Mouse (Mus musculus): Measurements from ENCODE around the gene Slc25a21. TPM values are rescaled to one million over a fixed set of nuclear protein-coding genes. Genes with fewer than 3 reads are reported as not detected.

The Slc25a21 gene
- polyA plus RNA-seq, 1 experiment, result not detected

DNA sequence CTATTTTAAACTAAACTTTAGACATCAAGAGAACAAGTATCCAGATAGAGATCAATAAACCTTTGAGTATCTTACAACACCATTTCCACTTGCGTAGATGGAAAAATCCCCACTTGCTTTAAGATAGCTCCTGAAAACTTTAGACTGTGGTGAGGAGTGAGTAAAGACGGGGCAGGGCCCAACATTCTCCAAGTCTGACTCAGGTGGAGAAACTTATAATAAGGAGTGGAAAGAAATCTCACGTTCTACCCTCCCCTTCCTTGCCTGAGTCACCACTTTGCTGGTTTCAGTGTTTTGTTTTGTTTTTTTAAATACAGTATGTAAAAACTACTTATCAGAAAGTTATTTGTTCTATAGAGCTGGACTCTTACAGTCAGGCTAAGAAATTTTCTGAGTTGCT, 417.7 kb downstream of the Slc25a21 start:
- no peaks in the 10 kb centered on the region for H3K36me3 ChIP-seq (ENCODE audit: control insufficient read depth, insufficient read depth)
- TF ChIP-seq MYOG (IDR thresholded peaks at IDR 0.05; ENCODE audit: control insufficient read depth, extremely low read depth, insufficient read length) (no peak), MYOD1 (IDR thresholded peaks at IDR 0.05; ENCODE audit: control insufficient read depth, insufficient read length, low read depth) (no peak), FOSL1 (IDR thresholded peaks at IDR 0.05; ENCODE audit: insufficient read depth, low read length, poor library complexity, severe bottlenecking) (no peak)
- no peak overlapping the region for H3ac ChIP-seq (ENCODE audit: control insufficient read depth, insufficient read length, low read depth)
- H3K79me3 ChIP-seq (ENCODE audit: low read depth), result no peaks in the 10 kb centered on the region
- H3K79me2 ChIP-seq (ENCODE audit: control insufficient read depth, insufficient read depth), result no peaks in the 10 kb centered on the region
- H3K4me3 ChIP-seq (ENCODE audit: insufficient read depth, poor library complexity, severe bottlenecking), result no peak overlapping the region
- H3K27me3 ChIP-seq (ENCODE audit: control insufficient read depth, insufficient read depth, insufficient read length), result no peaks in the 10 kb centered on the region

GRCm38 (mm10) chr12:56773941-56774340, 423.3 kb downstream of the Slc25a21 start:
- Histone ChIP-seq H3K36me3 (ENCODE audit: control insufficient read depth, insufficient read depth) (no peaks in the 10 kb centered on the region), H3ac (ENCODE audit: control insufficient read depth, insufficient read length, low read depth) (no peak overlapping the region), H3K79me3 (ENCODE audit: low read depth) (no peaks in the 10 kb centered on the region), H3K4me3 (ENCODE audit: insufficient read depth, poor library complexity, severe bottlenecking) (no peak overlapping the region), H3K27me3 (ENCODE audit: control insufficient read depth, insufficient read depth, insufficient read length) (no peaks in the 10 kb centered on the region), H3K79me2 (ENCODE audit: control insufficient read depth, insufficient read depth) (no peaks in the 10 kb centered on the region)
- TF ChIP-seq MAX (IDR thresholded peaks at IDR 0.05) (no peak), MYOD1 (IDR thresholded peaks at IDR 0.05; ENCODE audit: control insufficient read depth, insufficient read length, low read depth) (no peak), FOSL1 (IDR thresholded peaks at IDR 0.05; ENCODE audit: insufficient read depth, low read length, poor library complexity, severe bottlenecking) (no peak), MYOG (IDR thresholded peaks at IDR 0.05; ENCODE audit: control insufficient read depth, extremely low read depth, insufficient read length) (no peak), CTCF (IDR thresholded peaks at IDR 0.05; ENCODE audit: control insufficient read depth, insufficient read depth, insufficient read length) (no peak), USF1 (IDR thresholded peaks at IDR 0.05; ENCODE audit: low read depth) (no peak), CEBPB (IDR thresholded peaks at IDR 0.05; ENCODE audit: low read depth) (no peak)

GRCm38 (mm10) chr12:56769421-56769820, 427.9 kb downstream of the Slc25a21 start:
- no peak for TF ChIP-seq FOSL1 (IDR thresholded peaks at IDR 0.05; ENCODE audit: insufficient read depth, low read length, poor library complexity, severe bottlenecking)
- H3K79me2 ChIP-seq (ENCODE audit: control insufficient read depth, insufficient read depth), result no peaks in the 10 kb centered on the region
- H3K27me3 ChIP-seq (ENCODE audit: control insufficient read depth, insufficient read depth, insufficient read length), result no peaks in the 10 kb centered on the region

DNA sequence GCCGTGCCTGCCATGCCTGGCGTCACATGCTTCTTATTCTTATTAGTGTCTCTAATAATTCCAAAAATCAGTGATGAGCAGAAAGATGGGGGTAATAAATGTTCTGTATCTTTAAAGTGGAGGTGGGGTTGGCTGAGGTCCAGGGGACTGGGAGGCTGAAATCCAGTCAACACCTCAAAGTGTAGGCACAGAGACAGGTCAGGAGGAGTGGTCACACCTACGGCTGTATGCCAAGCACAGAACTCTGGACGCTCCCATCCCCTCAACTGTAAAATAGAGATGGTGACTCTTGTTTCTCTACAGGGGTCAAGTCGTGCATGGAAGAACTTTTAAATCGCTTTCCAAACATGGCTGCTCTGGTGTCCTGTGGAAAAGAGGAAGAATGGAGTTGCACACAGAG, 429.8 kb downstream of the Slc25a21 start:
- TF ChIP-seq CTCF (IDR thresholded peaks at IDR 0.05; ENCODE audit: control insufficient read depth, insufficient read depth, insufficient read length) (no peak), MYOG (IDR thresholded peaks at IDR 0.05; ENCODE audit: control insufficient read depth, extremely low read depth, insufficient read length) (no peak), USF1 (IDR thresholded peaks at IDR 0.05; ENCODE audit: low read depth) (no peak), MAX (IDR thresholded peaks at IDR 0.05) (no peak), CEBPB (IDR thresholded peaks at IDR 0.05; ENCODE audit: low read depth) (no peak), MYOD1 (IDR thresholded peaks at IDR 0.05; ENCODE audit: control insufficient read depth, insufficient read length, low read depth) (no peak), FOSL1 (IDR thresholded peaks at IDR 0.05; ENCODE audit: insufficient read depth, low read length, poor library complexity, severe bottlenecking) (no peak)

More at GRCm38 (mm10) chr12:56769421-56769820, 427.9 kb downstream of the Slc25a21 start:
- H3K79me3 ChIP-seq (ENCODE audit: low read depth), result no peaks in the 10 kb centered on the region
- no peak overlapping the region for H3K4me3 ChIP-seq (ENCODE audit: insufficient read depth, poor library complexity, severe bottlenecking)
- H3ac ChIP-seq (ENCODE audit: control insufficient read depth, insufficient read length, low read depth), result no peak overlapping the region
- H3K36me3 ChIP-seq (ENCODE audit: control insufficient read depth, insufficient read depth), result no peaks in the 10 kb centered on the region

GRCm38 (mm10) chr12:56737104-56737503, 460.2 kb downstream of the Slc25a21 start:
- H3K79me3 ChIP-seq (ENCODE audit: low read depth), result no peaks in the 10 kb centered on the region
- no peak for TF ChIP-seq MAX (IDR thresholded peaks at IDR 0.05)
- TF ChIP-seq USF1 (IDR thresholded peaks at IDR 0.05; ENCODE audit: low read depth), result no peak
- no peak for TF ChIP-seq CTCF (IDR thresholded peaks at IDR 0.05; ENCODE audit: control insufficient read depth, insufficient read depth, insufficient read length)
- no peak for TF ChIP-seq MYOG (IDR thresholded peaks at IDR 0.05; ENCODE audit: control insufficient read depth, extremely low read depth, insufficient read length)
- TF ChIP-seq MYOD1 (IDR thresholded peaks at IDR 0.05; ENCODE audit: control insufficient read depth, insufficient read length, low read depth), result no peak
- no peak for TF ChIP-seq FOSL1 (IDR thresholded peaks at IDR 0.05; ENCODE audit: insufficient read depth, low read length, poor library complexity, severe bottlenecking)
- no peak for TF ChIP-seq CEBPB (IDR thresholded peaks at IDR 0.05; ENCODE audit: low read depth)
- no peak overlapping the region for H3K4me3 ChIP-seq (ENCODE audit: insufficient read depth, poor library complexity, severe bottlenecking)
- H3K36me3 ChIP-seq (ENCODE audit: control insufficient read depth, insufficient read depth), result no peaks in the 10 kb centered on the region
- H3K79me2 ChIP-seq (ENCODE audit: control insufficient read depth, insufficient read depth), result no peaks in the 10 kb centered on the region
- no peaks in the 10 kb centered on the region for H3K27me3 ChIP-seq (ENCODE audit: control insufficient read depth, insufficient read depth, insufficient read length)
- H3ac ChIP-seq (ENCODE audit: control insufficient read depth, insufficient read length, low read depth), result no peak overlapping the region

More for the DNA sequence above, 429.8 kb downstream of the Slc25a21 start:
- no peaks in the 10 kb centered on the region for H3K27me3 ChIP-seq (ENCODE audit: control insufficient read depth, insufficient read depth, insufficient read length)
- no peaks in the 10 kb centered on the region for H3K79me3 ChIP-seq (ENCODE audit: low read depth)
- no peak overlapping the region for H3ac ChIP-seq (ENCODE audit: control insufficient read depth, insufficient read length, low read depth)
- H3K36me3 ChIP-seq (ENCODE audit: control insufficient read depth, insufficient read depth), result no peaks in the 10 kb centered on the region
- no peak overlapping the region for H3K4me3 ChIP-seq (ENCODE audit: insufficient read depth, poor library complexity, severe bottlenecking)
- no peaks in the 10 kb centered on the region for H3K79me2 ChIP-seq (ENCODE audit: control insufficient read depth, insufficient read depth)

DNA sequence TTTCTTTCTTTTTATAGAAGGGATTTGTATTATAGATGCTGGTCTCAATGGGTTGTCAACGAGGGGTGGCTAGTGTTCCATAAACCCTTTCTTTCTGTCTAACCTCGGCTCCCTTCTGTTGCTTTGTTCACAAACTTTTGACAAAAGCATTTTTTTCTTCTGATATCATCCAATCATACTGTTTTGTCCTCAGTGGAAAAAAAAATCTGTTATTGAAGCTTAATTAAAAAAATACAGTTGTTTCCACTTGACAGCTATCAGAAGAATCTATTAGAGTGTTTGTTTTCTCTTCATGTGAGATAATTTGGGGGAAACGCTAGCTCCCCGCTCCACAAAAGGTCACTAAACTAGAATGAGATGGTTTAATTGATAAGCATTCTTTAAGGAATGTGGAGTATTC, 469.6 kb downstream of the Slc25a21 start:
- Histone ChIP-seq H3K4me3 (ENCODE audit: insufficient read depth, poor library complexity, severe bottlenecking) (no peak overlapping the region), H3K27me3 (ENCODE audit: control insufficient read depth, insufficient read depth, insufficient read length) (no peaks in the 10 kb centered on the region), H3K36me3 (ENCODE audit: control insufficient read depth, insufficient read depth) (no peaks in the 10 kb centered on the region), H3ac (ENCODE audit: control insufficient read depth, insufficient read length, low read depth) (no peak overlapping the region), H3K79me2 (ENCODE audit: control insufficient read depth, insufficient read depth) (no peaks in the 10 kb centered on the region), H3K79me3 (ENCODE audit: low read depth) (no peaks in the 10 kb centered on the region)
- TF ChIP-seq CTCF (IDR thresholded peaks at IDR 0.05; ENCODE audit: control insufficient read depth, insufficient read depth, insufficient read length), result no peak
- no peak for TF ChIP-seq CEBPB (IDR thresholded peaks at IDR 0.05; ENCODE audit: low read depth)
- no peak for TF ChIP-seq FOSL1 (IDR thresholded peaks at IDR 0.05; ENCODE audit: insufficient read depth, low read length, poor library complexity, severe bottlenecking)
- TF ChIP-seq MYOG (IDR thresholded peaks at IDR 0.05; ENCODE audit: control insufficient read depth, extremely low read depth, insufficient read length), result no peak
- TF ChIP-seq MAX (IDR thresholded peaks at IDR 0.05), result no peak
- no peak for TF ChIP-seq USF1 (IDR thresholded peaks at IDR 0.05; ENCODE audit: low read depth)
- no peak for TF ChIP-seq MYOD1 (IDR thresholded peaks at IDR 0.05; ENCODE audit: control insufficient read depth, insufficient read length, low read depth)

All from C2C12 (cell line).